Mouse (Mus musculus): ENCODE results near the gene Tmcc3. TPM values are rescaled to one million over a fixed set of nuclear protein-coding genes. Genes with fewer than 3 reads are reported as not detected.

The Tmcc3 gene
- polyA plus RNA-seq, 1 experiment from 2014 or later, result 16.9 TPM

DNA sequence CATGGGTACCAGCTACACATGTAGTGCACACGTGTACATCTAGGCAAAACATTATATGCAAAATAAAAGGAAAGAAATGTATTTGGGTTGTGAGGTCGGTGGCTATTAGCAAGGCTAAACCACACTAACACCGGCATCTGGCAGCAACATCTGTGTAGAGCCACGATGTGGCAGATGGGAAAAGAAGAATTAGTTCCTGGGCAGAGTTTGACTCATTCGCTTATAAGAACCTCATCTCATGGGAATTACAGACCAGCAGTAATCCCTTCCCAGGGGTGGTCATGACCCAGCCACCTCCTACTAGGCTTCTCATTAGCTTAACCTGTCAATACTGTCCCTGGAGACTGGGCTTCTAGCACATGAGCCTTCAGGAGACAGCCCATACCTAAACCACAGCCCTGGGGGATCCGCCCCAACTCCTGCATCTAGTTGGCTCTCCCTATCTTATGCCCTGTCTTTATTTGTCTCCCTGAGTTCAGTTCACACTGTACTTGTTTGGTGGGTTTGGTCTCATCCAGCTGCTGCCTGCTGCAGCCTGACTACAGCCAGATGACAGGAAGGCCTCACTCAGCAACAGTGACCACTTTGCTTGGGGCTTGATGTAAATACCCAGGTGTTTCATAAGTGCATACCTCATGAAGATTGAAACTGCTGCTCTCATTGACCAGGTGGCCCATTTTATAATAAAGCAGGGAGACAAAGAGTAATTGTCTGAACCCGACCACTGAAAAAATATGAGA lies 183.9 kb downstream of the Tmcc3 start:
- Histone ChIP-seq H3K36me3 (no peaks in the 10 kb centered on the region), H3K4me3 (no peak overlapping the region), H3K27me3 (no peaks in the 10 kb centered on the region), H3K4me1 (replicated peaks) (peaks cover 28% of the 10 kb centered on the region), H3K4me2 (no peak overlapping the region), H3K27ac (replicated peaks) (no peak overlapping the region), H3K9ac (no peak overlapping the region), H3K9me3 (no peaks in the 10 kb centered on the region)
- ATAC-seq (ENCODE audit: low FRiP score, low read depth), result no peak
- 89% methylated on average over 7 of the region's 7 CpGs for WGBS

DNA sequence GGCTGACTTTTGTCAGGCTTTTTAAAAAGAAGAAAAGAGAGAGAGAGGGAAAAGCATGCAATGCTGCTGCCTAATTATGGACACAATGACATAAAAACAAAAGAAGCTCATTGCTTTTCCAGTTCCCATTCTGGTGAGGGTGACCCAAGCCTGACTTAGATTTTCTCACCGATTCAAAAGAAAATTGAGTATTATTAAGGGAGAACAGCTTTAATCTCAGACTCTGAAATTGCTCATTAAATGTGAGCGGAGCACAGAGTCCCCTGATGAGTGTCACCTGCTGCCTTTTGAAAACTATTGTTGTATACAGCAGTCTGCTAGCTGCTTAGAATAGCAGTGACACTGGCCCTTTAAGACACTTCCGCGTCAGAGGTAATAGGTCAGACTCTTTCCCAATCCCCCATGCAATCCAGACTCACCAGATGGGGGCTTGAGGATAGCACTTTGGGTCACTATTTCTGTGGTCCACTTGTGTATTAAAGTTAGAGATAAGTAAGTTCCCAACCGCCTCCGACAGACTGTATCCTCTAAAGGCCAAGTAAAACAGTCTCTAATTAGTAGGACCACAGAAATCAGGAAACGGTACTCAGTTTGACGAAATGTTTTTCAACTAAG lies 185.2 kb downstream of the Tmcc3 start:
- WGBS, result 61% methylated on average over 8 of the region's 8 CpGs
- no peaks in the 10 kb centered on the region for H3K9me3 ChIP-seq
- H3K4me1 ChIP-seq (replicated peaks), result peaks cover 28% of the 10 kb centered on the region
- H3K4me2 ChIP-seq, result no peak overlapping the region
- no peak overlapping the region for H3K4me3 ChIP-seq
- no peaks in the 10 kb centered on the region for H3K27me3 ChIP-seq
- no peak overlapping the region for H3K9ac ChIP-seq
- no peaks in the 10 kb centered on the region for H3K36me3 ChIP-seq
- 0 out of 2 replicates have a peak overlapping the region, but pooled peaks have one; percentile 2 for H3K27ac ChIP-seq (replicated peaks)
- ATAC-seq (ENCODE audit: low FRiP score, low read depth), result no peak

DNA sequence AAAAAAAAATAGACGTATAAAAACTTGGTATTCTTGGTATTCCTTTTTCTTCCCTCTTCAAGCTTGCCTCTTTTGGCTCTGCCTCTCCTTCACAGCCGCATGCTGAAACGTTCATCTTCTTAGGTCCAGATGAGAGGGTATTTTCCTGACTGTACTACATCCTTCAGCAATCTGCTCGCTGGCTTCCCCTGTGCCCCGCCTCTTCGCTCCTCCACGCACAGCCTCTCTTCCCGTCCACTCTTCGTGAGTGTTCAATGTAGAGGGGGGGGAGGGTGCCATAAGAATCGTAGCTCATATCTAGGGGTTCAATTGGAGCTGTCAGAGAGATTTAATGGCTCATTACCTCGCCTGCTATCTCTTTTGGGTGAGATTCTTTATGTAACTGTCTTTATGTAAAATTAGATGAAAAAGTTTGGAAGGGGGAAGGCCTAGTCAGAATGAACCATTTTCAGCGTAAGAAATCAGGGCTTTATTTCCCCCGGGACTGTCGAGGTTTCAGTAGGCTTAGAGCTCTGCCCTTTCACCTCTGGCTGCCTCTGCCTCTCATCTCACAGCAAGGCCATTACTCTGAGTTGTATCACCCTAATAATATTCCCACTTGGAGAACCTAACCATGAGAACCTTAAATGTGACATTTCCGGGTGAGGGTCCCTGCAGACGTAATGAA lies 188.6 kb downstream of the Tmcc3 start:
- no peak overlapping the region for H3K4me3 ChIP-seq
- H3K9ac ChIP-seq, result no peak overlapping the region
- 24% methylated on average over 16 of the region's 16 CpGs for WGBS
- no peaks in the 10 kb centered on the region for H3K36me3 ChIP-seq
- H3K27me3 ChIP-seq, result no peaks in the 10 kb centered on the region
- no peaks in the 10 kb centered on the region for H3K9me3 ChIP-seq
- no peak overlapping the region for H3K27ac ChIP-seq (replicated peaks)
- 0 out of 2 replicates have a peak overlapping the region, but pooled peaks have one; percentile 3 for H3K4me2 ChIP-seq
- peaks cover 16% of the 10 kb centered on the region for H3K4me1 ChIP-seq (replicated peaks)
- peak; percentile 52 for ATAC-seq (ENCODE audit: low FRiP score, low read depth)

DNA sequence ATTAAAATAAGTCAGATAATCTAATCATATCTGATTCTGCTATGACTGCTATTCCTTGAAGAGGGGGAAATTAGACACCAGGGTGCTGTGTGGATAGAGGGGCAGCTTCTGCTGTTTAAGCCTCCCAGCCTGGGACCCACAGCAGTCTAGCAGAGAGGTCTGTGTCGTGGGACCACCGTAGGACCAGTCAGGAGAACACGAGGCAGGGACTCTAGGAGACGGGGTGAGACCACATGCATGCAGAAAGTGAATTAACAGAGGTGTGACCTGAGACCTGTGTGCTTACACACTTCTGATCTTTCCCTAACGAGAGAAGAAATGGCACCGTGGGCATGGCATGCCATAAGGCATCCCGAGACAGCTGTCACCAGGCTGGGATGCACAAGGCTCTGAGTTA lies 189.1 kb downstream of the Tmcc3 start:
- Histone ChIP-seq H3K27me3 (no peaks in the 10 kb centered on the region), H3K4me1 (replicated peaks) (peaks cover 16% of the 10 kb centered on the region), H3K9ac (no peak overlapping the region), H3K36me3 (no peaks in the 10 kb centered on the region), H3K9me3 (no peaks in the 10 kb centered on the region), H3K4me2 (no peak overlapping the region), H3K4me3 (no peak overlapping the region), H3K27ac (replicated peaks) (no peak overlapping the region)
- 67% methylated on average over 7 of the region's 7 CpGs for WGBS
- ATAC-seq (ENCODE audit: low FRiP score, low read depth), result peak; percentile 54

DNA sequence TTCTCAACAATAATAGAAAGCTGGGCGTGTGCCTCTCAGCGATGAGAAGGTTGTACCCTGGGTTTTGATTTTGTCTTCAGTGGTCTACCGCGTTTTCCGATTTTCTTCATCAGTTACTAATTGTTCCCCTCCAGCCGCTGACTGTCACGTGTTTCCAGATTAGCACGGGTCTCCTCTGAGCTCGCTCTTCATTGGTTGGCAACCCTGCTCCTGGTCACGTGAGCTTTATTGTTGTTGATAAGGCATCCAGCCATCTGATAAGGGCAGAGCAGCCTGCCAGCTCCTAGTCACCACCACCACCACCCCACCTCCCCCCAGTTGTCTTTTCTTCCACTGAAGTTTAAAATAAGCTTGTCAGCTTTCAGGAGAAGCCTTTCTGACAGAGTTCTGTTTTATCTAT lies 190.0 kb downstream of the Tmcc3 start:
- ATAC-seq (ENCODE audit: low FRiP score, low read depth), result no peak
- no peaks in the 10 kb centered on the region for H3K9me3 ChIP-seq
- H3K4me1 ChIP-seq (replicated peaks), result peaks cover 13% of the 10 kb centered on the region
- H3K9ac ChIP-seq, result no peak overlapping the region
- no peaks in the 10 kb centered on the region for H3K36me3 ChIP-seq
- no peak overlapping the region for H3K27ac ChIP-seq (replicated peaks)
- H3K4me3 ChIP-seq, result no peak overlapping the region
- H3K27me3 ChIP-seq, result no peaks in the 10 kb centered on the region
- no peak overlapping the region for H3K4me2 ChIP-seq
- 83% methylated on average over 10 of the region's 10 CpGs for WGBS

DNA sequence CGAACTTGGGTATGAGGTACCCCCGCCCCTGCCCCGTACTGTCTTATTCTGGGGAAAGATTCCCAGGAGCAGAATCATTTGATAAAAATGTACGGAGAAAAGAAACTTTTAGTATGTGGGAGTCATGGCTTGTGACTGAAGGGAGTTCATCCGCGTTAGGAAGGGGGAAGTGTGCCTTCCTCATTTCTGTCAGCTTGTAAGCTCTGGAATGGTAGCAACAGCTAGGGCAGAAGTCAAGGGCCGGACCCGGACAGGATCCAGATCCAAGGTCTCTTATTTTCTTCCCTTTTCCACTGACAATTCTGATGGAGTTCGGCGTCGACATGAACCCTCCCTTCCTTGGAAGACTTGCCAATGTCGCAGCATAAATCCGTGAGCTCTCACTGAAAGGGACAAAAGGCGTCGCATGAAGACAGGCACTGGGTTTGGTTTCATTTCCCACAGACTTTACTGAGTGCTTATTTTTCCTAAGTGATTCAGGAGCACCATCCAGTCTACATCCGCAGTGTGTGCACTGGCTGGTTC lies 193.6 kb downstream of the Tmcc3 start:
- no peak for ATAC-seq (ENCODE audit: low FRiP score, low read depth)
- no peak overlapping the region for H3K4me3 ChIP-seq
- 83% methylated on average over 16 of the region's 16 CpGs for WGBS
- no peak overlapping the region for H3K27ac ChIP-seq (replicated peaks)
- H3K4me2 ChIP-seq, result no peak overlapping the region
- H3K36me3 ChIP-seq, result no peaks in the 10 kb centered on the region
- no peaks in the 10 kb centered on the region for H3K27me3 ChIP-seq
- H3K4me1 ChIP-seq (replicated peaks), result peaks cover 1% of the 10 kb centered on the region
- no peaks in the 10 kb centered on the region for H3K9me3 ChIP-seq
- no peak overlapping the region for H3K9ac ChIP-seq

DNA sequence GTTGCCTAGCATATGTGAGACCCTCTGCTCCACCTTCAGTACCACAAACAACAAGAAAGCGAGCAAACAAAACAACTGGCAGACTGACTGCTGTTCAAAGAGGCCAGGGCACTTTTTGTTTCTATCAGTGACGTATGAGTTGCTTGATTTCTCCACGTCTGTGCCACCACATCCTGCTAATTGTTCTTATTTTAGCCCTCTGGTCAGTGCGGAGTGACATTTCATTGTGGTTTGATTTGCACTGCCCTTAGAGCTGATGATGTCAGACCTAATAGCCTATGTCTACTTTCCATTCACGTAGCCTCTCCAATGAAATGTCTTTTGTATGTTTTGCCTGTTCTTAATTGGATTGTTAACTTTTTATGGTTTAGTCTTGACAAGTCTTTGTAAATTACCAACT lies 197.1 kb downstream of the Tmcc3 start:
- Histone ChIP-seq H3K27ac (replicated peaks) (no peak overlapping the region), H3K4me2 (no peak overlapping the region), H3K4me3 (no peak overlapping the region), H3K27me3 (no peaks in the 10 kb centered on the region), H3K36me3 (no peaks in the 10 kb centered on the region), H3K9me3 (no peaks in the 10 kb centered on the region), H3K9ac (no peak overlapping the region), H3K4me1 (replicated peaks) (no peaks in the 10 kb centered on the region)
- 71% methylated on average over 5 of the region's 5 CpGs for WGBS
- no peak for ATAC-seq (ENCODE audit: low FRiP score, low read depth)

DNA sequence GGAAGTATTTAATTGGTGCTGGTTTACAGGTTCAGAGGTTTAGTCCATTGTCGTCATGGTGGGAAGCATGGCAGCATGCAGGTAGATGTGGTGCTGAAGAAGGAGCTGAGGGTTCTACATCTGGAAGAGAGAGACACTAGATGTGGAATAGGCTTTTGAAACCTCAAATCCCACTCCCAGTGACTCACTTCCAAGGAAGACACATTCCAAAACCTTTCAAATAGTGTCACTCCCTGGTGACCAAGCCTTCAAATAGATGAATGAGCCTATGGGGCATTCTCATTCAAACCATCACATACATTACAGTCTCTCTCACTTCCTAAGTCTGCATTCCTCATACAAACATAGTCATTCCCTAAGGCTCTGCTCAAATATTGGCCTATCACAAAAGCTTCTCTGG lies 201.0 kb downstream of the Tmcc3 start:
- H3K4me2 ChIP-seq, result no peak overlapping the region
- WGBS, result 79% methylated on average over 1 of the region's 1 CpGs
- H3K9ac ChIP-seq, result no peak overlapping the region
- H3K27me3 ChIP-seq, result no peaks in the 10 kb centered on the region
- H3K4me3 ChIP-seq, result no peak overlapping the region
- no peak overlapping the region for H3K27ac ChIP-seq (replicated peaks)
- no peaks in the 10 kb centered on the region for H3K36me3 ChIP-seq
- H3K9me3 ChIP-seq, result no peaks in the 10 kb centered on the region
- H3K4me1 ChIP-seq (replicated peaks), result peaks cover 28% of the 10 kb centered on the region
- no peak for ATAC-seq (ENCODE audit: low FRiP score, low read depth)

DNA sequence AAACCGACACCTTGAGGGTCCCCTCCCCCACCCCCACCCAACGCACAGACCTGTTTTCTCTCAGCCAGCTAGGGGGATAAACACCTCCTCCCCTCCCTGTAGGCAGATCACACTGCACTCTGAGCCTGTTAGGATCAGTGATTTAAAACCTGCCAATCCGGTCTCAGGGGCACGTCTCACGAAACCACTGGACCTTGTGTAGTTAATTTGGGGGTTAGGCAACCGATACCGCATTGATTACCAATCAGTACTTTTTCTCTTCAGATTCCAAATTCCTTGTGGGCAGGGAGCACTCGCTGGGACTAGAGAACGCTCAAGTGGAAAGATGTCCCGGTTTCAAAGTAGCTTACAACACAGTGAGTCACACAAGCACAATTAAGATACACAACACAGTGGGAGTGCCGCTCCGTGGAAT lies 202.3 kb downstream of the Tmcc3 start:
- WGBS, result 2% methylated on average over 12 of the region's 12 CpGs
- peak overlapping the region; percentile 66 for H3K4me2 ChIP-seq
- H3K27me3 ChIP-seq, result peaks cover 5% of the 10 kb centered on the region; the same call in 1 of the 2 replicates
- H3K4me1 ChIP-seq (replicated peaks), result peaks cover 28% of the 10 kb centered on the region
- H3K27ac ChIP-seq (replicated peaks), result peak overlapping the region; percentile 76; the same call in 1 of the 2 replicates
- H3K9me3 ChIP-seq, result no peaks in the 10 kb centered on the region
- H3K4me3 ChIP-seq, result peak overlapping the region; percentile 70
- H3K9ac ChIP-seq, result no peak overlapping the region
- ATAC-seq (ENCODE audit: low FRiP score, low read depth), result peak; percentile 21
- no peaks in the 10 kb centered on the region for H3K36me3 ChIP-seq

DNA sequence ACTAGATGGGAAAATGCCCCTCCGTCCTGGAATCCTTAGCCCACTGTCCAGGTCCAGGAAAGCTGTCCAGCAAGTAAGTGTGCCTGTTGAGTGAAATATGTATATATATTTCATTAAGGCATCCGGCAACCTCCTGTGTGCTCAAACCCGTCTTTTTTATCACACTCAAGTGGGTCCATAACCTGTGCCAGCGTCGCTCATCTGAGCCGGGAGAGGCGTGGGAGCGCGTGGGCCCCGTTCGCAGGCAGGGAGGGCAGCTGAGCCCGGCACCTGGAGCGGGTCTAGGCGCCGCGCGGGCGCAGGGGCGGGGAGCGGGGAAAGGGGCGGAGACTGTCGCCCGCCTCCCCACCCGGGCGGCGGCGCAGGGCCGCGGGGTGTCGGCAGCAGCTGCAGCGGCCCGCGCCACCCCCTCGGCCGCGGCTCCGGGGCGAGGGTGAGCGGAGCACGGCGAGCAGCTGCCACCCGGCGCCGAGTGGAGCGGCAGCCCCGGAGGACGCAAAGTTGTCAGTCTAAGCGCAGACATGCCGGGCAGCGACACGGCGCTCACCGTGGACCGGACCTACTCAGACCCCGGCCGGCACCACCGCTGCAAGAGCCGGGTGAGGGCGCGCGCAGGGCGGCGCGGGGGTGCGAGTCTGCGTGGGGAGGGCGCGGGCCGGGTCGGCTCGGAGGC lies 202.9 kb downstream of the Tmcc3 start:
- Histone ChIP-seq H3K36me3 (no peaks in the 10 kb centered on the region), H3K9ac (peak overlapping the region; percentile 72), H3K27me3 (peaks cover 5% of the 10 kb centered on the region; the same call in 1 of the 2 replicates), H3K4me2 (peak overlapping the region; percentile 66), H3K4me3 (peak overlapping the region; percentile 70), H3K27ac (replicated peaks) (peak overlapping the region; percentile 76), H3K4me1 (replicated peaks) (peaks cover 28% of the 10 kb centered on the region), H3K9me3 (no peaks in the 10 kb centered on the region)
- WGBS, result under 1% methylated on average over 51 of the region's 71 CpGs
- ATAC-seq (ENCODE audit: low FRiP score, low read depth), result peak; percentile 87

DNA sequence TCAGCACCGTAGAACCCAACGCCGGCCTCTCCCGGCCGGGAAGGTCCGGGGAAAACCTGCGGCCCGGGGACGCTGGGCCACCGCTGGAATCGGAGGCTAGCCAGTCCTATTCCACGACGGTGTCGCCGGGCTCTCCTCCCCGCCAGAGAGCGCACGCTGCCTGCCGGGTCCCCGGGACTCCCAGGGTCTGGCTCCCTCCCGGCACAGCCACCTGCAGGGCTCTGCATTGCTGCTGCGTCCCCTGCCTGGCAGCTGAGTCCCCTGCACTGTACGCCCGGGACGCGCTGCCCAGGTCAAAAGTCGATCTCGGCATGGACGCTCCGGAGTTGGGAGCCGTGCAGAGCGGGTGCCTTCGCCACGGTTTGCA lies 203.4 kb downstream of the Tmcc3 start:
- Histone ChIP-seq H3K9me3 (no peaks in the 10 kb centered on the region), H3K27me3 (peaks cover 5% of the 10 kb centered on the region; the same call in 1 of the 2 replicates), H3K36me3 (no peaks in the 10 kb centered on the region), H3K4me2 (peak overlapping the region; percentile 66), H3K4me1 (replicated peaks) (peaks cover 32% of the 10 kb centered on the region), H3K9ac (peak overlapping the region; percentile 72), H3K4me3 (peak overlapping the region; percentile 70), H3K27ac (replicated peaks) (peak overlapping the region; percentile 76)
- peak; percentile 91 for ATAC-seq (ENCODE audit: low FRiP score, low read depth)
- 0% methylated on average over 27 of the region's 34 CpGs for WGBS
